Mouse (Mus musculus): Measurements from ENCODE around the gene Neb.

Gene Neb

GRCm38 (mm10) chr2:52193629-52194028 is 184.6 kb downstream of the Neb start:
- no peak for DNase-seq (ENCODE audit: low read depth, low spot score)

GRCm38 (mm10) chr2:52179678-52180077 is 198.6 kb downstream of the Neb start:
- DNase-seq (ENCODE audit: low read depth, low spot score): no peak

GRCm38 (mm10) chr2:52177726-52178125 is 200.5 kb downstream of the Neb start:
- no peak for DNase-seq (ENCODE audit: low read depth, low spot score)

GRCm38 (mm10) chr2:52177184-52177583 is 201.1 kb downstream of the Neb start:
- no peak for DNase-seq (ENCODE audit: low read depth, low spot score)

- no peak for DNase-seq (ENCODE audit: low read depth, low spot score)
Observed at GRCm38 (mm10) chr2:52176537-52176936, 201.7 kb downstream of the Neb start.

- DNase-seq (ENCODE audit: low read depth, low spot score): no peak
Observed at GRCm38 (mm10) chr2:52174951-52175350, 203.3 kb downstream of the Neb start.

- DNase-seq (ENCODE audit: low read depth, low spot score): no peak
Observed at GRCm38 (mm10) chr2:52169243-52170005, 208.8 kb downstream of the Neb start.

- DNase-seq (ENCODE audit: low read depth, low spot score): no peak
Observed at GRCm38 (mm10) chr2:52153064-52153463, 225.2 kb downstream of the Neb start.

- no peak for DNase-seq (ENCODE audit: low read depth, low spot score)
Observed at GRCm38 (mm10) chr2:52133351-52133750, 244.9 kb downstream of the Neb start.

GRCm38 (mm10) chr2:52131370-52131769 is 246.9 kb downstream of the Neb start:
- DNase-seq (ENCODE audit: low read depth, low spot score): peak; percentile 53

- DNase-seq (ENCODE audit: low read depth, low spot score): no peak
Observed at GRCm38 (mm10) chr2:52114086-52114485, 264.2 kb downstream of the Neb start.
